Mouse (Mus musculus) CH12.LX (cell line): ENCODE measurements around the gene Pcmt1.

ENCODE experiments used
- CTCF ChIP-seq, 2 experiments: IDR thresholded peaks in 1 of 2; conservative IDR thresholded peaks in 1 of 2; 2 replicates each; pipeline ENCODE4 v1.5.1; 2011 to 2012; ENCODE audit warnings: low read depth in 2 of 2, low read length in 2 of 2, improper control_type of control experiment in 1 of 2, inconsistent platforms in 1 of 2, mild to moderate bottlenecking in 1 of 2, moderate library complexity in 1 of 2
- ELF1 ChIP-seq: IDR thresholded peaks from 2 replicates; pipeline ENCODE4 v1.6.1; 2014; ENCODE audit warnings: low read depth, mild to moderate bottlenecking, inconsistent platforms, low read length, improper control_type of control experiment
- MAFK ChIP-seq: IDR thresholded peaks from 2 replicates; pipeline ENCODE4 v1.6.1; 2011; ENCODE audit warnings: low read length, improper control_type of control experiment; ENCODE audit not compliant: insufficient replicate concordance
- NELFE ChIP-seq: IDR thresholded peaks from 2 replicates; pipeline ENCODE4 v1.6.1; 2011; ENCODE audit warnings: low read depth, low read length, improper control_type of control experiment
- POLR2A ChIP-seq: IDR thresholded peaks from 2 replicates; pipeline ENCODE4 v1.6.1; 2011; ENCODE audit warnings: low read depth, mild to moderate bottlenecking, improper control_type of control experiment, low read length
- RAD21 ChIP-seq: IDR thresholded peaks from 2 replicates; pipeline ENCODE4 v1.6.1; 2011; ENCODE audit warnings: low read depth, mild to moderate bottlenecking, low read length, improper control_type of control experiment, moderate library complexity
- TBP ChIP-seq: conservative IDR thresholded peaks from 2 replicates; pipeline ENCODE4 v1.6.1; 2011; ENCODE audit warnings: low read depth, low read length, improper control_type of control experiment
- UBTF ChIP-seq: IDR thresholded peaks from 2 replicates; pipeline ENCODE4 v1.6.1; 2012; ENCODE audit warnings: low read depth, mild to moderate bottlenecking, inconsistent platforms, low read length, improper control_type of control experiment, moderate library complexity
- USF1 ChIP-seq: IDR thresholded peaks from 2 replicates; pipeline ENCODE4 v1.6.1; 2014; ENCODE audit warnings: low read depth, mild to moderate bottlenecking, inconsistent platforms, low read length, improper control_type of control experiment

DNA sequence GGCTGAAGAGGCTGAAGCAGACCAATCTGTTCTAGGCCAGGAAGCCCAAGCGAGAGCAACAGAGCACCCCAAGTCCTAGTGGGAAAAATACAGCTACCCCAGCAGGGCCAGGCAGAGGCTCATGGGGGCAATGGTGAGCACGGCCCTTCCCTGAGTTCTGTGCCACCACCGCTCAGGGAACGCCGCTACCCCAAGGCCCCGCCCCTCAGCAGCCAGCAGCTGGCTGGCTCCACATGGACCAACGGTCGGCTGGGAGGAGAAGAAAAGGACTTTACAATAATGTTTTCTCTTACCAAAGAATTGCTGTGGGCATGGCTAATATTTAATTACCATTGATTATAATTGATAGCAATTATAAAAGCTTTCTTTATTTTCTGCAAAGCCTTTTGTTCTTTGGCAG is 66.1 kb downstream of the Pcmt1 start:
- TF ChIP-seq NELFE = no peak
- no peak for TF ChIP-seq CTCF (conservative IDR thresholded peaks at IDR 0.05 in 1 of 2, IDR thresholded peaks at IDR 0.05 in 1 of 2; ENCODE audit: low read depth in 2 of 2, low read length in 2 of 2)
- no peak for TF ChIP-seq USF1
- TF ChIP-seq RAD21 = no peak
- TF ChIP-seq MAFK = no peak
- TF ChIP-seq UBTF = no peak
- no peak for TF ChIP-seq ELF1
- no peak for TF ChIP-seq POLR2A
- TF ChIP-seq TBP = no peak
